Comparison of ENCODE assay signal across 10 mouse cellular contexts in genomic region chr5:33937230-33937629, GRCm38 (mm10). TPM values are rescaled to one million over a fixed set of nuclear protein-coding genes. Genes with fewer than 3 reads are reported as not detected.
DNase-seq lines count a peak whose midpoint lies in the region; ATAC-seq and TF ChIP-seq lines count a peak whose summit lies in the region.
"Had no signal": no experiment of that assay in that cellular context is flagged by ENCODE, and none has a peak within 500 bp of the region (broad histone marks: within the 10 kb centered on the region; RNA-seq: fewer than 3 reads in every experiment).

No protein-coding gene starts in this region.

- intact Hi-C loops in left cerebral cortex, adult 2 months (cut with DNase I): loop anchor here (2.0 to 5.0 kb wide), 2 partner anchors 45 to 154 kb away; partner anchors contain the start of genes Gm1673 and Letm1
- intact Hi-C loops in left cerebral cortex, postnatal 36 days (cut with DNase I): loop anchor here (2.0 to 10.0 kb wide), 3 partner anchors 60 to 282 kb away; partner anchors contain the start of genes Nsd2, Slbp, Tacc3 and Tmem129

- peaks cover 13% of the 10 kb centered on the region for H3K36me3 ChIP-seq in forebrain, embryonic 13.5 days (ENCODE audit: poor library complexity, severe bottlenecking)
- H3K36me3 ChIP-seq in limb, embryonic 11.5 days (ENCODE audit: control insufficient read depth, insufficient read depth, low read length): no peaks in the 10 kb centered on the region
- peaks cover 6% of the 10 kb centered on the region for H3K36me3 ChIP-seq in neural tube, embryonic 12.5 days

- peak overlapping the region; percentile 88 for H3K4me3 ChIP-seq in left cerebral cortex, adult 2 months
- peak overlapping the region; percentile 91; the same call in 1 of the 2 replicates for H3K4me3 ChIP-seq in forebrain, embryonic 13.5 days
- peak overlapping the region; percentile 74; the same call in 1 of the 2 replicates for H3K4me3 ChIP-seq in limb, embryonic 11.5 days (ENCODE audit: low read depth, low read length)
- H3K4me3 ChIP-seq in neural tube, embryonic 12.5 days: no peak overlapping the region

- 98% methylated on average over 2 of the region's 2 CpGs for WGBS in forebrain, embryonic 13.5 days
- WGBS in limb, embryonic 11.5 days: 92% methylated on average over 2 of the region's 2 CpGs
- 100% methylated on average over 2 of the region's 2 CpGs for WGBS in neural tube, embryonic 12.5 days

- H3K4me2 ChIP-seq in forebrain, embryonic 13.5 days: peak overlapping the region; percentile 66
- H3K4me2 ChIP-seq in limb, embryonic 11.5 days (ENCODE audit: low read depth, severe bottlenecking): peak overlapping the region; percentile 65; the same call in 1 of the 2 replicates
- peak overlapping the region; percentile 66 for H3K4me2 ChIP-seq in neural tube, embryonic 12.5 days (replicated peaks)

- no peak for DNase-seq in left cerebral cortex, adult 2 months (ENCODE audit: extremely low spot score in 1 of 2, low spot score in 2 of 2)
- no peak for DNase-seq in left cerebral cortex, postnatal 36 days (ENCODE audit: low spot score in 2 of 2)
- no peak for DNase-seq in limb, embryonic 11.5 days (ENCODE audit: low spot score)
- DNase-seq in natural killer cell, adult 2 months (ENCODE audit: low spot score in 2 of 2): no peak
- no peak for DNase-seq in B cell, adult 2 months
- DNase-seq: cerebellum, adult 9-10 months; kidney, postnatal 14 days had no signal

- H3K27ac ChIP-seq in left cerebral cortex, adult 2 months: no peak overlapping the region
- H3K27ac ChIP-seq in forebrain, embryonic 13.5 days: no peak overlapping the region
- H3K27ac ChIP-seq in limb, embryonic 11.5 days (replicated peaks; ENCODE audit: low read depth, low read length): no peak overlapping the region
- H3K27ac ChIP-seq in neural tube, embryonic 12.5 days: no peak overlapping the region

- TF ChIP-seq CTCF in left cerebral cortex, adult 2 months (IDR thresholded peaks at IDR 0.05): no peak

- no peak overlapping the region for H3K9ac ChIP-seq in forebrain, embryonic 13.5 days
- no peak overlapping the region for H3K9ac ChIP-seq in limb, embryonic 11.5 days (ENCODE audit: low read length)
- no peak overlapping the region for H3K9ac ChIP-seq in neural tube, embryonic 12.5 days

- no peak for ATAC-seq in forebrain, embryonic 13.5 days
- ATAC-seq in limb, embryonic 11.5 days (ENCODE audit: insufficient number of reproducible peaks, low FRiP score, low TSS enrichment, low read depth): no peak
- no peak for ATAC-seq in neural tube, embryonic 12.5 days (ENCODE audit: low FRiP score, low read depth)
- no peak for ATAC-seq in frontal cortex, adult (ENCODE audit: low TSS enrichment)

- H3K4me1 ChIP-seq in forebrain, embryonic 13.5 days: peaks cover 28% of the 10 kb centered on the region
- H3K4me1 ChIP-seq in limb, embryonic 11.5 days (ENCODE audit: control insufficient read depth, insufficient read depth, low read length): 0 out of 2 replicates have a peak, but pooled peaks cover 8% of the 10 kb centered on the region
- H3K4me1 ChIP-seq in neural tube, embryonic 12.5 days: peaks cover 26% of the 10 kb centered on the region

- no peaks in the 10 kb centered on the region for H3K27me3 ChIP-seq in forebrain, embryonic 13.5 days
- H3K27me3 ChIP-seq in limb, embryonic 11.5 days (ENCODE audit: control insufficient read depth, insufficient read depth, low read length): no peaks in the 10 kb centered on the region
- no peaks in the 10 kb centered on the region for H3K27me3 ChIP-seq in neural tube, embryonic 12.5 days (replicated peaks)

- peaks cover 9% of the 10 kb centered on the region for H3K9me3 ChIP-seq in forebrain, embryonic 13.5 days (replicated peaks)
- H3K9me3 ChIP-seq in limb, embryonic 11.5 days (ENCODE audit: control insufficient read depth, low read length): peaks cover 3% of the 10 kb centered on the region; the same call in 1 of the 2 replicates
- 0 out of 2 replicates have a peak, but pooled peaks cover 6% of the 10 kb centered on the region for H3K9me3 ChIP-seq in neural tube, embryonic 12.5 days

RNA-seq across cellular contexts. Expression of gene Nelfa, which starts 1.0 kb away (rescaled TPM):
- 10 to 100 TPM; 20.9 to 23.4 TPM for total RNA-seq in left cerebral cortex, adult 2 months (2021)
- 10 to 100 TPM; 17.9 to 20.9 TPM for total RNA-seq in left cerebral cortex, postnatal 36 days (2021)
- 50.9 and 55.6 TPM in 2 replicates for polyA plus RNA-seq in forebrain, embryonic 13.5 days (2015; fragmentation: Nextera tagmentation; extraction: Ambion mirVana)
- polyA plus RNA-seq in limb, embryonic 11.5 days (2014; fragmentation: Nextera tagmentation; extraction: Ambion mirVana): 71.0 and 78.7 TPM in 2 replicates
- 55.6 and 57.8 TPM in 2 replicates for polyA plus RNA-seq in neural tube, embryonic 12.5 days (2016; fragmentation: Nextera tagmentation; extraction: Ambion mirVana)

RNA-seq across cellular contexts. Expression of gene Gm1673, which starts 46.0 kb away (rescaled TPM):
- total RNA-seq in left cerebral cortex, adult 2 months (2021): 10 to 100 TPM; 77.4 to 86.2 TPM
- total RNA-seq in left cerebral cortex, postnatal 36 days (2021): 10 to 100 TPM; 77.3 to 91.5 TPM
- polyA plus RNA-seq in forebrain, embryonic 13.5 days (2015; fragmentation: Nextera tagmentation; extraction: Ambion mirVana): 477 and 493 TPM in 2 replicates
- polyA plus RNA-seq in limb, embryonic 11.5 days (2014; fragmentation: Nextera tagmentation; extraction: Ambion mirVana): 150 and 154 TPM in 2 replicates
- 384 and 439 TPM in 2 replicates for polyA plus RNA-seq in neural tube, embryonic 12.5 days (2016; fragmentation: Nextera tagmentation; extraction: Ambion mirVana)

RNA-seq across cellular contexts. Expression of gene Nat8l, which starts 58.6 kb away (rescaled TPM):
- total RNA-seq in left cerebral cortex, adult 2 months (2021): 100 to 1,000 TPM; 215 to 217 TPM
- total RNA-seq in left cerebral cortex, postnatal 36 days (2021): 100 to 1,000 TPM; 185 to 226 TPM
- 3.2 and 3.7 TPM in 2 replicates for polyA plus RNA-seq in forebrain, embryonic 13.5 days (2015; fragmentation: Nextera tagmentation; extraction: Ambion mirVana)
- 0.09 and 0.21 TPM in 2 replicates for polyA plus RNA-seq in limb, embryonic 11.5 days (2014; fragmentation: Nextera tagmentation; extraction: Ambion mirVana)
- 3.7 and 4.1 TPM in 2 replicates for polyA plus RNA-seq in neural tube, embryonic 12.5 days (2016; fragmentation: Nextera tagmentation; extraction: Ambion mirVana)
